Mouse (Mus musculus): ENCODE data around the gene Mrpl18. TPM values are rescaled to one million over a fixed set of nuclear protein-coding genes. Genes with fewer than 3 reads are reported as not detected.
"Not testable (repeated sequence)": the region's sequence is repeated elsewhere in the genome, so short reads cannot be mapped to it uniquely, and the experiment has no call there.

Mrpl18 gene
- polyA plus RNA-seq, 2 experiments, result 55.4 to 107 TPM

DNA sequence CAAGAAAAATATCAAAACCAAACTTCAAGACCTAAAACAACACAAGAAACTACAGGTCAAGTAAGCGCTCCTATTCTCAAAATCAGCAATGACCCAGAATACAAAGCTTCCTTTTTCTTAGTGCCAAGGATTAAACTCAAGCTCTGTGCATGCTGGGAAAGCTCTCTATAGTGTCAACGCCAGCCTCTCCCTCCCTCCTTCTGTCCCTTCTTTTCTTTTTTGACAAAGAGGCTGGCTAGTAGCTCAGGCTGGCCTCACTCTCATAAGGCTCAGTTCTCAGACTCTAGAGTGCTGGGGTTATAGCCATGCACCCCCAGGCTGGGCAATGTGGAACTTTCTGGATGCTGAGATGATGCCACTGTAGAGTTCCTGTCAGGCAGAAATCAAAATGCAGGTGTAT lies 21.9 kb upstream of the Mrpl18 start:
- no peak for DNase-seq (ENCODE audit: low read depth in 3 of 3, low spot score in 3 of 3)
- ATAC-seq (ENCODE audit: insufficient read depth), result no peak
- H3K9ac ChIP-seq (replicated peaks), result no peak overlapping the region
- H3K36me3 ChIP-seq (replicated peaks; ENCODE audit: control insufficient read depth, insufficient read depth, low read depth), result no peaks in the 10 kb centered on the region; the same call in 1 of the 2 replicates
- peaks cover 0 to 13% of the 10 kb centered on the region in 2 experiments; a peak in 3 of 4 replicates for H3K4me1 ChIP-seq (replicated peaks; ENCODE audit: control insufficient read depth in 2 of 2, insufficient read depth in 2 of 2, low read length in 1 of 2)
- no peak overlapping the region for H3K4me2 ChIP-seq (ENCODE audit: low read depth)
- 41% methylated on average over 2 of the region's 2 CpGs for WGBS (ENCODE audit: insufficient replicate concordance)
- no peaks in the 10 kb centered on the region for H3K9me3 ChIP-seq (ENCODE audit: control insufficient read depth, low read length)
- no peak overlapping the region for H3K27ac ChIP-seq
- H3K27me3 ChIP-seq (ENCODE audit: control insufficient read depth, insufficient read depth, low read length), result no peaks in the 10 kb centered on the region
- no peak overlapping the region for H3K4me3 ChIP-seq (ENCODE audit: insufficient read depth in 1 of 2, low read depth in 2 of 2, low read length in 2 of 2)
- TF ChIP-seq EP300 (IDR thresholded peaks at IDR 0.05; ENCODE audit: low read depth), result no peak

DNA sequence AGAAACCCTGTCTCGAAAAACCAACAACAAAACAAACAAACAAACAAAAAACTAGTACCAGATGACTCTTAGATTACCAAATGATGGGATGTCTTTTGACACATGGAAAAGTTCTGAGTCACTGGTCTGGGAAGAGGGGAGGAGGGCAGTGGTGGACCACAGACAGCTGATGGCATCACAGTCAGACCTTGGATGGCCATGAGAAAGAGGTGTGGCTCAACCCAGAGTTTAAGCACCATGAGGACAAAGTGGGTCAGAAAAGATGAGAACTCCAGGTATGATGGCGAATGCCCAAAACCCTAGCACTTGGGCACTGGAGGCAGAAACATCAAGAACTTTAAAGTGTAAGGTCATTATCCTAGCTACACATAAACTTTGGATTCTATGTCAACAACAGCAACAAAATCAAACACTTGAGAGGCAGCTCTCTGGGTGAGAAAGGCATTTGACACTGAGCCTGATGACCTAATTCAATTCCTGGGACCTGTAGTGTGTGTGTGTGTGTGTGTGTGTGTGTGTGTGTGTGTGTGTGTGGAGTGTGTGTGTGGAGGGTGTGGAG lies 21.3 kb upstream of the Mrpl18 start:
- H3K9me3 ChIP-seq (ENCODE audit: control insufficient read depth, low read length), result no peaks in the 10 kb centered on the region
- DNase-seq (ENCODE audit: low read depth in 3 of 3, low spot score in 3 of 3), result no peak
- H3K4me1 ChIP-seq (replicated peaks; ENCODE audit: control insufficient read depth in 2 of 2, insufficient read depth in 2 of 2, low read length in 1 of 2), result peaks cover 0 to 13% of the 10 kb centered on the region in 2 experiments; a peak in 3 of 4 replicates
- 56% methylated on average over 2 of the region's 2 CpGs for WGBS (ENCODE audit: insufficient replicate concordance)
- no peak overlapping the region for H3K4me2 ChIP-seq (ENCODE audit: low read depth)
- no peak for ATAC-seq (ENCODE audit: insufficient read depth)
- H3K27ac ChIP-seq, result no peak overlapping the region
- H3K9ac ChIP-seq (replicated peaks), result no peak overlapping the region
- TF ChIP-seq EP300 (IDR thresholded peaks at IDR 0.05; ENCODE audit: low read depth), result no peak
- TF ChIP-seq CTCF (IDR thresholded peaks at IDR 0.05; ENCODE audit: low read depth), result no peak
- no peak overlapping the region for H3K4me3 ChIP-seq (ENCODE audit: insufficient read depth in 1 of 2, low read depth in 2 of 2, low read length in 2 of 2)
- no peaks in the 10 kb centered on the region for H3K36me3 ChIP-seq (replicated peaks; ENCODE audit: control insufficient read depth, insufficient read depth, low read depth)
- H3K27me3 ChIP-seq (ENCODE audit: control insufficient read depth, insufficient read depth, low read length), result no peaks in the 10 kb centered on the region

DNA sequence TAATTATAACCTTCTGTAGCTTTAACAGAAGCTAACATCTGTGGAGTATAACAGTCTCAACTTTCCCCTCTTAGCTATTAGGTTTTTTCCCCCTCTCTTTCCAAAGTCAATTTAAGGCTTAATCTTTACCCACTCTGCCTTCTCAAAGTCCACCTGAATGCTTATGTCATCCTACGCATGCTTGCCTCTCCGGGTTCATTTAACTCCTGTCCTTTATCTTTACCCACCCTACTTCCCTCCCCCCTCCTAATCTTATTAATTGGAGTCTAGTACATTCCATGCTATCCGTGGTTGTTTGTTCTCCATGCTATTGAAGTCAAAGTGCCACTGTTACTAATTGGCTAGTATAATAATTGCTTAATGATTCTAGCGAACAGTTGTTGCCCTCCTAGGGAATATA lies 19.6 kb upstream of the Mrpl18 start:
- WGBS (ENCODE audit: insufficient replicate concordance), result 36% methylated on average over 4 of the region's 4 CpGs
- Histone ChIP-seq H3K27ac (no peak overlapping the region), H3K9ac (replicated peaks) (no peak overlapping the region), H3K36me3 (replicated peaks; ENCODE audit: control insufficient read depth, insufficient read depth, low read depth) (no peaks in the 10 kb centered on the region), H3K4me2 (ENCODE audit: low read depth) (no peak overlapping the region), H3K4me1 (replicated peaks; ENCODE audit: control insufficient read depth in 2 of 2, insufficient read depth in 2 of 2, low read length in 1 of 2) (peaks cover 0 to 9% of the 10 kb centered on the region in 2 experiments; a peak in 2 of 4 replicates), H3K27me3 (ENCODE audit: control insufficient read depth, insufficient read depth, low read length) (no peaks in the 10 kb centered on the region), H3K9me3 (ENCODE audit: control insufficient read depth, low read length) (no peaks in the 10 kb centered on the region), H3K4me3 (ENCODE audit: insufficient read depth in 1 of 2, low read depth in 2 of 2, low read length in 2 of 2) (no peak overlapping the region)
- no peak for DNase-seq (ENCODE audit: low read depth in 3 of 3, low spot score in 3 of 3)
- ATAC-seq (ENCODE audit: insufficient read depth), result no peak
- TF ChIP-seq CTCF (IDR thresholded peaks at IDR 0.05; ENCODE audit: low read depth), result no peak
- no peak for TF ChIP-seq EP300 (IDR thresholded peaks at IDR 0.05; ENCODE audit: low read depth)

DNA sequence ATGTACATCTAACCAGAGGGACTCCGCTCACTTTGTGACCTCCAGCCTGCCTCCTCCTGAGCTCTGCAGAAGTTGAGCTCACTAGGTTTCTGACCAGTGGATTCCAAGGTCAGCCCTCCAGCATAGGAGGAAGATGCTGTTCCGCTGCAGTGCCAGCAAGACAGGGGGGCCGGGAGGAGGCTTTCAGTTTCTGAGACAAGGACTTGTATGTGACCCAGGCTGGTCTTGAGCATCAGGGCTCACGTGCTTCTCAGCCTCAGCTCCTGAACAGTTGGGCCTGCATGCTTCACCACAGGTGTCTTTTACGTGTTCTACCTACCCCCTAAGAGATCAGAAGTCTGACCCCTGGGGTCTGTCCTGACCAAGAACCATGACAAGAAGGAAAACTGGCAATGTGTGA lies 15.4 kb upstream of the Mrpl18 start:
- H3K36me3 ChIP-seq (replicated peaks; ENCODE audit: control insufficient read depth, insufficient read depth, low read depth); H3K9me3 ChIP-seq (ENCODE audit: control insufficient read depth, low read length); H3K27ac ChIP-seq; H3K4me2 ChIP-seq (ENCODE audit: low read depth); H3K27me3 ChIP-seq (ENCODE audit: control insufficient read depth, insufficient read depth, low read length); H3K4me1 ChIP-seq (replicated peaks; ENCODE audit: control insufficient read depth in 2 of 2, insufficient read depth in 2 of 2, low read length in 1 of 2); DNase-seq (ENCODE audit: low read depth in 3 of 3, low spot score in 3 of 3); H3K9ac ChIP-seq (replicated peaks); ATAC-seq (ENCODE audit: insufficient read depth); H3K4me3 ChIP-seq (ENCODE audit: insufficient read depth in 1 of 2, low read depth in 2 of 2, low read length in 2 of 2): not testable (repeated sequence)
- 82% methylated on average over 5 of the region's 5 CpGs for WGBS (ENCODE audit: insufficient replicate concordance)

DNA sequence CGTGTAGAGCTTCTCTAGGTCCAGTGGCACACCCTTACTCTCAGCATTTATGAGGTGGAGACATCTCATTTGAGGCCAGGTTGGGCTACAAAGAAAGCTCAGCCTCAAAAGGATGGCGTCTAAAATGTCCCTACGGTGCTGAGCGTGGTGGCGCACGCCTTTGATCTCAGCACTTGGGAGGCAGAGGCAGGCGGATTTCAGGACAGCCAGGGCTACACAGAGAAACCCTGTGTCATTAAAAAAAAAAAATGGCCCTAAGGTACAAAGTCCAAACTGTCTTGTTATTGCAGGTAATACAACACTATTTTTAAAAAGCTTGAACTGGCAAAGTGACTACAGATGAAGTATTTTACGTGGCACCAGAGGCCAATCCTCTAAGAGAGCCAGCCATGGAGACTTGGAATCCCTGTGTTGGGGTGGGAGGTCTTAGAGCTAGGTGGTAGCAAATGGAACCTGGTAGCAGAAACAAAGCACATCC lies 9.6 kb upstream of the Mrpl18 start:
- Histone ChIP-seq H3K27me3 (ENCODE audit: control insufficient read depth, insufficient read depth, low read length) (no peaks in the 10 kb centered on the region), H3K9me3 (ENCODE audit: control insufficient read depth, low read length) (no peaks in the 10 kb centered on the region), H3K27ac (no peak overlapping the region), H3K4me2 (ENCODE audit: low read depth) (no peak overlapping the region), H3K9ac (replicated peaks) (no peak overlapping the region), H3K4me3 (ENCODE audit: insufficient read depth in 1 of 2, low read depth in 2 of 2, low read length in 2 of 2) (no peak overlapping the region), H3K4me1 (replicated peaks; ENCODE audit: control insufficient read depth in 2 of 2, insufficient read depth in 2 of 2, low read length in 1 of 2) (0 out of 4 replicates have a peak, but pooled peaks cover 0 to 2% of the 10 kb centered on the region in 2 experiments), H3K36me3 (replicated peaks; ENCODE audit: control insufficient read depth, insufficient read depth, low read depth) (peaks cover 49% of the 10 kb centered on the region)
- ATAC-seq (ENCODE audit: insufficient read depth), result no peak
- no peak for DNase-seq (ENCODE audit: low read depth in 3 of 3, low spot score in 3 of 3)
- TF ChIP-seq CTCF (IDR thresholded peaks at IDR 0.05; ENCODE audit: low read depth) (no peak), EP300 (IDR thresholded peaks at IDR 0.05; ENCODE audit: low read depth) (no peak)
- WGBS (ENCODE audit: insufficient replicate concordance), result 85% methylated on average over 8 of the region's 8 CpGs

All from liver, embryonic 14.5 days (tissue).